Mouse (Mus musculus) layer of hippocampus, adult 2 months (tissue): Measurements from ENCODE around the gene Gpha2. TPM values are rescaled to one million over a fixed set of nuclear protein-coding genes. Genes with fewer than 3 reads are reported as not detected.
A peak's percentile ranks its signal among the peaks of the same experiment; 100 is the strongest.

ENCODE experiments used
- DNase-seq, 2 experiments: peaks; one replicate each; pipeline ENCODE4 v3.0.0; 2022; ENCODE audit warnings: low spot score in 2 of 2
- H3K27ac ChIP-seq: fragments of 200-600 bp; 2 replicates; pipeline ENCODE4 v1.8.1; 2022
- H3K4me3 ChIP-seq: fragments of 200-600 bp; 2 replicates; pipeline ENCODE4 v1.8.1; 2022; ENCODE audit warnings: mild to moderate bottlenecking
- CTCF ChIP-seq: fragments of 200-600 bp; conservative IDR thresholded peaks from 2 replicates; pipeline ENCODE4 v1.8.1; 2022; ENCODE audit warnings: antibody characterized with exemption, mild to moderate bottlenecking, moderate library complexity
- total RNA-seq, 2 experiments: library from RNA; stranded (reverse); gene quantifications; 2 replicates each; pipeline ENCODE4 v1.2.3; 2021

Gpha2 gene
- total RNA-seq, 2 experiments from 2014 or later = not detected

- DNase-seq = no peak
- Histone ChIP-seq H3K27ac (no peak overlapping the region), H3K4me3 (no peak overlapping the region)
- TF ChIP-seq CTCF = no peak
Observed at GRCm38 (mm10) chr19:6253021-6253420, 26.8 kb downstream of the Gpha2 start.

DNA sequence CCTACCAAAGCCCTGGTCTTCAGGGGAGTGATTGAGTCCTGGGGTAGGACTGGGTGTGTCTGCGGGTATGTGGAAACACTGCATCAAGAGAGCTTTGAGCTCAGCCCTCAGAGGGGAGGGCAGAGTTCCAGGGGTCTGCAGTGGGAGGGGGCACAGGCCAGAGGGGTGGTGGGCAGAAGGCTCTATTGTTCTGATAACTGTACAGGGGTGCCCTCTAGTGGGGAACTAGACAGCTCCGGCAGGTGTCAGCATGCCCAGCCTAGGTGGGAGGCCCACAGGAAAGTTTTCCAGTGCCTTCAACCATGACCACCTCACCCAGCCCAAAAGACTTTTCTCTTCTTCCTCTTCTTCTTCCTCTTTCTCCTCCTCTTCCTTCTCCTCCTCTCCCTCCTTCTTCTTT is 34.2 kb downstream of the Gpha2 start:
- DNase-seq = no peak
- TF ChIP-seq CTCF = peak; percentile 65
- no peak overlapping the region for H3K4me3 ChIP-seq
- no peak overlapping the region for H3K27ac ChIP-seq

DNA sequence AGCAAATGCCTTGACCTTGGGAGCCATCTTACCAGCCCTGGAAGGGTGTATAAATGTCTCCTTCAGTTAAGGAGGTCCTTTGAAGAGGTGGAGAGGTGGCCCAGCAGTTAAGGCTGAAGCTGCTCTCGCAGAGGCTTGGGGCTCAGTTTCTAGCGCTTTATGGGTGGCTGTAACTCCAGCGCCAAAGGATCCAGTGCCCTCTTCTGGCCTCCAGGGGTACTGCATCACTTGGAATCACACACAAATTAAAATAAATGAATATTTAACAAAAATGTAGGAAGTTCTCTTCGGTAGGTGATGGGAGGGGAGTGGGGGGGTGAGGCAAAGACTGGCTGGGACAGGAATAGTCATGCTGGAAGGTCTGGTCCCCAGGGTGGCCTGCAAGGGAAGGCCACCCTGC is 34.8 kb downstream of the Gpha2 start:
- no peak for DNase-seq
- TF ChIP-seq CTCF = peak; percentile 60
- Histone ChIP-seq H3K4me3 (no peak overlapping the region), H3K27ac (no peak overlapping the region)

GRCm38 (mm10) chr19:6261379-6261778 is 35.2 kb downstream of the Gpha2 start:
- no peak for TF ChIP-seq CTCF

GRCm38 (mm10) chr19:6262222-6262621 is 36.0 kb downstream of the Gpha2 start:
- TF ChIP-seq CTCF = peak; percentile 96
- Histone ChIP-seq H3K27ac (no peak overlapping the region), H3K4me3 (no peak overlapping the region)
- peak; percentile 44 to 82 for DNase-seq

More at GRCm38 (mm10) chr19:6261379-6261778, 35.2 kb downstream of the Gpha2 start:
- no peak overlapping the region for H3K4me3 ChIP-seq
- DNase-seq = no peak
- H3K27ac ChIP-seq = no peak overlapping the region

DNA sequence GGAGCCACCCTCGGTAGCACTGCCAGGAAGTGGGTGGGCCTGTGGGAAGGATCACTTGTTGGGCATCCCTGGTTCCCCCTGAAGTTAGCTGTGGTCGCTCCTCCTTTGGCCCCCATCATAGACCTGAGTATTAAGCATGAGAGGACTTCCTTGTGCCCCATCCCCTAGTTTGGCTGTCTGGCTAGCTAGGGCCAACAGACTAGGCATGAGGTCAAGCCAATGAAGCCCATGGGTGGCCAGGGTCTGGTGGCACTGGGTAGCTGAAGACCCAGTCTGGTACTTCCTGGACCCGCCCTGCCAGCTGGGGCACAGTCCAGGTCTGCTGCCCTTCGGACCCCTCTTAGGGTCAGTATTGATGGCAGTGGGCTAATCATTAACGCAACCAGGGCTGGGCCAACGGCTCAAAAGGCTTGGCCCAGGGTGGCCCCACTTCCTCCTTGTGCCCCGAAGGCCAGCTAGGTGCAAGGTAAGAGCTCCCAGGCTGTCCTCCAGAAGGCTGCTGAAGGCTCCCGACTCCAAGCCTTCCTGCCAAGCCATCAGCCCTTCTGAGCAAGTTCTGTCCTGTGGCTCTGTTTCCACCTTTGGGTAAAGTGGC is 36.8 kb downstream of the Gpha2 start:
- TF ChIP-seq CTCF = no peak
- no peak for DNase-seq
- Histone ChIP-seq H3K27ac (no peak overlapping the region), H3K4me3 (no peak overlapping the region)

DNA sequence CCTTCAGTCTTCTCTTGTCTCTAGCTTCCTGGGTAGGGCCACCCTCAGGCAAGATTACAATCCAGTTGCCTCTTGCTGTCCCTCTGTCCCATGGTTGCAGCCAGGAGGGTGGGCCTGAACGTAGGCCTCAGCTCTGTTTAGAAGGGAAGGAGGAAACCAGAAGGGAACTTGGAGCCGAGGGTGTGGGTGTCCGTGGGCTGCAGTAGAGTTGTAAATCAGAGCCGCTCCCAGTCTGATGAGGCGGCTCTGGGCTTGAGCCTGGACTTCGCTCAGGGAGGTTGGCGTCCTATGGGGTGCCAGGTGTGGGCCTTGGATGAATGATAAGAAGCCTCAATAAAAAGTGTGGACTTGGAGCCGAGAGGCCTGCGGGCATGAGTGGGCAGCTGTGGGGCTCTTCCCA is 38.0 kb downstream of the Gpha2 start:
- DNase-seq = no peak
- Histone ChIP-seq H3K4me3 (no peak overlapping the region), H3K27ac (peak overlapping the region; percentile 32; the same call in 1 of the 2 replicates)
- no peak for TF ChIP-seq CTCF

DNA sequence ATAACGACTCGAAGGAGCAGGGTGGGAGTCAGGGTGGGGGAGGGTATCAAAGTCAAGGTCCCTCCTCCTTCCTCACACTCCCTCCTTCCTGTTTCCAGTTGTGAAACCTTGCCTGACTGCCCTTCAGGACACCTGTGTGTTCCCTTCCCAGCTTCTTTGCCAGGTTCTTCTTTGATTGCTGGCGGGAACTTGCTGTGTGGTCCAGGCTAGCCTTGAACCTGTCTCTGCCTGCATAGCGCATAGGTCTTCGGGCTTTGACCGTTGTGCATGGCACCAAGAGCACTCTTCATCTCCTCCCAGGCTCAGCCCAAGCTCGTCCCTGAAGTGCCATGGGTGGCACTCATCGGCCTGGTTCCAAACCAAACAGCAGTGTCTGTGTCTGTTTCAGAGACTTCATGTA is 38.8 kb downstream of the Gpha2 start:
- Histone ChIP-seq H3K4me3 (no peak overlapping the region), H3K27ac (no peak overlapping the region)
- DNase-seq = no peak
- TF ChIP-seq CTCF = no peak

DNA sequence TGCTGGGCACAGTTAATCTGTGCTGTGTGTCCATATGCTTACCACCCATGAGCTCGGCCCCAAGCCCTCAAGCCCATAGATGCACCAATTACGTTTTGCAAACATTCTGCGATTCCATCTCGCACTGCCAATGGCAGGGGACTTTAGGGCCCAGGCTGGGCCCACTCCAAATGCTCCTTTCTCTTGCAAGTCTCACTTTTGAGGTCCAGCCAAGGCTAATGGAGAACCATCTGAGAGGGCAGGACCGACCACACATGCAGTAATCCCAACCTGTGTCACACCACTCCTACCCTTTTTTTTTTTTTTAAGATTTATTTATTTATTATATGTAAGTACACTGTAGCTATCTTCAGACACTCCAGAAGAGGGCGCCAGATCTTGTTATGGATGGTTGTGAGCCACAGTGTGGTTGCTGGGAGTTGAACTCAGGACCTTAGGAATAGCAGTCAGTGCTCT is 39.6 kb downstream of the Gpha2 start:
- no peak for DNase-seq
- Histone ChIP-seq H3K4me3 (no peak overlapping the region), H3K27ac (no peak overlapping the region)
- peak; percentile 58 for TF ChIP-seq CTCF

DNA sequence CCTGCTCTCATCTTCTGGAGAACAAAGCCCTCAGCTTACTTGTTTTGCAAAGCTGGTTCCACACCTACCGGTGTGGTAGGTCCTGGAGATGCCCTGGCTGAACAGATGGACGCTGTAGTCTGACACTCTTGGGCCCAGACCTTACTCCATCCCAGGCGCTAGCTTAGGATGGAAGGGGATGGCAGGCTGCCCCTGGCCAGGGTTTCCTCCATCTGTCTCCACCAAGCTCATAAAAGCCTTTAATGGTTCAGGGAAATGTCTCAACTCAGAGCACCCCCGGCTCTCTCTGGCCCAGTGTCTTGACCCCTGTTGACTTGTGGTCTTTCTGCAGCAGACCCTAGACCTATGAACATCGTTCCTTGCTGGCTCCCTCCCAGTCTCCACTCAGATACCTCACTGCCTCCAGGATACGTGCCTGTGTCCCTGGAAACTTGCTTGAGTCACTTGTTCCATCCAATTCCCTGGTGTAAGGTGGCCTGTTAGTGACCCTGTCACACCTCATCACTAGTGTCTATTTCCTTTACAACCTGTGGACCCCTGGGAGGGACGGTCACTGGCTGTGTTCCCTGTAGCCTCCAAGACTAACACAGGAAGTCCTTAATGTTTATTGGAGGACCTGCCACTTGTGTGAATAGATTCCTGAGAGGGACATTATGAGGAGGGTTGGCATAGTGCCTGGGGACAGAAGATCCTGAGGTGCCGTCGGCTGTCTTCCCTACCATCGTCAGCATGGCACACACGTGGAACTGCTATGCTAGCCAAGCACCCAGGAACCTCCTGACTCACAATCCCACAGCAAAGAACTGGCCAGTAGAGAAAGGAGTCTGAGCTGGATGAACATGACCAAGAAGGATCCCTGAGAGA is 41.4 kb downstream of the Gpha2 start:
- no peak overlapping the region for H3K27ac ChIP-seq
- DNase-seq = no peak
- no peak overlapping the region for H3K4me3 ChIP-seq
- no peak for TF ChIP-seq CTCF

- H3K27ac ChIP-seq = no peak overlapping the region
- peak; percentile 80 to 88 for DNase-seq
- TF ChIP-seq CTCF = peak; percentile 97
- no peak overlapping the region for H3K4me3 ChIP-seq
Observed at GRCm38 (mm10) chr19:6268170-6268528, 42.0 kb downstream of the Gpha2 start.

DNA sequence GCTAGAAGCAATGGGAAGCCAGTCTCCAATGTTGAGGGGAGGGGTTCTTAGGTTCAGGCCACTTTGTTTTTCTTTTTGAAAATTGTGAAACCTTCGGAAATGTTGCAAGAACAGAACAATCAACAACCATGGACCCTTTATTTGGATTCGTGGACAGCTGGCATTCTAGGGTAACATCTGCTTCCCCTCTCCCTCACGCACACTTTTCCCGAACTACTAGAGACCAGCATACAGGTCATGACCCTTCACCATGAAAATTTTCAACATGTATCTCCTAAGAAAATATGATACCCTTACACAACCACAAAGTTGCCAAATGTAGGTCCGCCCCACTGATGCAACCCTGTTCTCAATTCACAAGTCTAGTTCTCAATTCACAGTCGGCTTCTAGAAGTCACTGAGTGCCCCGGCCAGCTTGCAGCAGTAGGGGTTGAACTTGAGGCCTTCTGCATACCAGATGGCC is 42.5 kb downstream of the Gpha2 start:
- TF ChIP-seq CTCF = no peak
- H3K27ac ChIP-seq = no peak overlapping the region

DNA sequence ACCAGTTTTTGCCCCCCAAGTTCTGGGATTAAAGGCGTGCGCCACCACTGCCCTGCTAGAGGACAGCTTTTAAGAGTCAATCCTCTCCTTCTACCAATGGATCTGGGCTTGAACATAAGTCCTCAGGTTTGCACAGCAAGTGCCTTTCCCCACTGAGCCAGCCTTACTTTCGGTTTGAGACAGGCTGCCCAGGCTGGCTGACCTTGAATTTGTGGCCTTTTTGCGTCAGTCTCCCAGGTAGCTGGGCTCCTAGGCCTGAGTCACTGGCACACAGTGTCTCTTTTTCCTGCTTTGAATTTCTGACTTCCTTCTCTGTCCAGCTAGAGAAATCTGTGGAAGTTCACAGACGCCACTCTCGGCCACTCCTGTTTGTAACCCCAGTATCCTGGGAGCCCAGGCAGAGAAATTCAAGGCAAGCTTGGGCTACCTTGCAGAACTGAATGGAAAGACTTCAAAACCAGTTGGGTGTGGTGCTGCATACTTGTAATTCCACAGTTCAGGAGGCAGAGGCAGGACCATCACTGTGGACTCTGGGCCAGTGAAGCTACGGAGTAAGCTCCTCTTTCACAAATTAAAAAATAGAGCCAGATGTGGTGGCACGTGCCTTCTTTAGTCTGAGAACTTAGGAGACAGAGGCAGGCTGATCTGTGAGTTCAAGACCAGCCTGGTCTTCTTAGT is 43.8 kb downstream of the Gpha2 start:
- no peak for TF ChIP-seq CTCF
- no peak for DNase-seq
- H3K4me3 ChIP-seq = no peak overlapping the region
- no peak overlapping the region for H3K27ac ChIP-seq

More for the DNA sequence above, 42.5 kb downstream of the Gpha2 start:
- no peak for DNase-seq
- no peak overlapping the region for H3K4me3 ChIP-seq
